Mouse (Mus musculus) gonadal fat pad, adult 2 months (tissue): ENCODE data around the gene Pcsk5. TPM values are rescaled to one million over a fixed set of nuclear protein-coding genes. Genes with fewer than 3 reads are reported as not detected.
A peak's percentile ranks its signal among the peaks of the same experiment; 100 is the strongest.
"Not testable (repeated sequence)": the region's sequence is repeated elsewhere in the genome, so short reads cannot be mapped to it uniquely, and the experiment has no call there.

Experiments used
- DNase-seq: peaks from one replicate; pipeline ENCODE4 v3.0.0-alpha.2; 2012; ENCODE audit warnings: low read depth
- polyA plus RNA-seq: library from polyadenylated mRNA; depleted of rRNA; stranded (reverse); fragments of >200 nt; gene quantifications from 2 replicates; pipeline ENCODE4 v1.2.3, GENCODE M21; 2012

The Pcsk5 gene
- polyA plus RNA-seq, 1 experiment, result 19.9 TPM

- DNase-seq, result no peak
These were observed 358.0 kb downstream of the Pcsk5 start for GRCm38 (mm10) chr19:17479471-17479870.

GRCm38 (mm10) chr19:17476021-17476420 lies 361.4 kb downstream of the Pcsk5 start:
- no peak for DNase-seq

GRCm38 (mm10) chr19:17473138-17473537 lies 364.3 kb downstream of the Pcsk5 start:
- DNase-seq, result not testable (repeated sequence)

GRCm38 (mm10) chr19:17471861-17472260 lies 365.6 kb downstream of the Pcsk5 start:
- no peak for DNase-seq

- no peak for DNase-seq
These were observed 366.2 kb downstream of the Pcsk5 start for GRCm38 (mm10) chr19:17471196-17471595.

- DNase-seq, result no peak
These were observed 369.7 kb downstream of the Pcsk5 start for GRCm38 (mm10) chr19:17467556-17468211.

GRCm38 (mm10) chr19:17452001-17452400 lies 385.4 kb downstream of the Pcsk5 start:
- no peak for DNase-seq

- peak; percentile 22 for DNase-seq
These were observed 393.9 kb downstream of the Pcsk5 start for GRCm38 (mm10) chr19:17443581-17443980.

GRCm38 (mm10) chr19:17439476-17440189 lies 397.8 kb downstream of the Pcsk5 start:
- DNase-seq, result no peak

- no peak for DNase-seq
These were observed 400.8 kb downstream of the Pcsk5 start for GRCm38 (mm10) chr19:17436651-17437050.

GRCm38 (mm10) chr19:17428561-17428914 lies 408.9 kb downstream of the Pcsk5 start:
- DNase-seq, result no peak

GRCm38 (mm10) chr19:17427824-17428560 lies 409.4 kb downstream of the Pcsk5 start:
- no peak for DNase-seq

GRCm38 (mm10) chr19:17423306-17423705 lies 414.1 kb downstream of the Pcsk5 start:
- no peak for DNase-seq

GRCm38 (mm10) chr19:17417855-17418254 lies 419.6 kb downstream of the Pcsk5 start:
- DNase-seq, result no peak

- DNase-seq, result no peak
These were observed 424.4 kb downstream of the Pcsk5 start for GRCm38 (mm10) chr19:17412915-17413459.

GRCm38 (mm10) chr19:17410465-17411065 lies 426.9 kb downstream of the Pcsk5 start:
- DNase-seq, result no peak

GRCm38 (mm10) chr19:17409351-17409750 lies 428.1 kb downstream of the Pcsk5 start:
- no peak for DNase-seq

- no peak for DNase-seq
These were observed 428.8 kb downstream of the Pcsk5 start for GRCm38 (mm10) chr19:17408591-17408990.

GRCm38 (mm10) chr19:17406823-17407222 lies 430.6 kb downstream of the Pcsk5 start:
- no peak for DNase-seq

GRCm38 (mm10) chr19:17403175-17403574 lies 434.3 kb downstream of the Pcsk5 start:
- no peak for DNase-seq

- peak; percentile 36 for DNase-seq
These were observed 436.9 kb downstream of the Pcsk5 start for GRCm38 (mm10) chr19:17400571-17400970.

- no peak for DNase-seq
These were observed 437.5 kb downstream of the Pcsk5 start for GRCm38 (mm10) chr19:17399965-17400364.
